Mouse (Mus musculus): ENCODE measurements at regions not wholly inside any gene's neighbourhood (a gene's known extent, or its start where the extent isn't known, plus 50 kb on each side); places are given as distances from the start of the nearest gene placed in this dataset.
A peak's percentile ranks its signal among the peaks of the same experiment; 100 is the strongest.
"Not testable (repeated sequence)": the region's sequence is repeated elsewhere in the genome, so short reads cannot be mapped to it uniquely, and the experiment has no call there.

GRCm38 (mm10) chr9:41886456-41886855, 237.6 kb downstream of the Sorl1 start:
- not testable (repeated sequence) for H3K9ac ChIP-seq (replicated peaks); ATAC-seq (ENCODE audit: low FRiP score, low read depth); H3K27me3 ChIP-seq; H3K36me3 ChIP-seq; H3K9me3 ChIP-seq; H3K4me3 ChIP-seq; H3K4me2 ChIP-seq (replicated peaks); H3K27ac ChIP-seq (replicated peaks)
- 91% methylated on average over 13 of the region's 13 CpGs for WGBS
- H3K4me1 ChIP-seq, result peaks cover 23% of the 10 kb centered on the region

- Histone ChIP-seq H3K27ac (replicated peaks) (no peak overlapping the region), H3K36me3 (no peaks in the 10 kb centered on the region), H3K9me3 (no peaks in the 10 kb centered on the region), H3K4me2 (replicated peaks) (no peak overlapping the region), H3K27me3 (no peaks in the 10 kb centered on the region), H3K4me1 (peaks cover 10% of the 10 kb centered on the region), H3K9ac (replicated peaks) (no peak overlapping the region), H3K4me3 (no peak overlapping the region)
- WGBS, result 96% methylated on average over 3 of the region's 3 CpGs
- no peak for ATAC-seq (ENCODE audit: low FRiP score, low read depth)
These were observed 243.6 kb downstream of the Sorl1 start for GRCm38 (mm10) chr9:41880457-41880856.

GRCm38 (mm10) chr9:41879080-41879479, 245.0 kb downstream of the Sorl1 start:
- Histone ChIP-seq H3K4me3 (no peak overlapping the region), H3K27ac (replicated peaks) (no peak overlapping the region), H3K4me2 (replicated peaks) (no peak overlapping the region), H3K36me3 (no peaks in the 10 kb centered on the region), H3K9me3 (no peaks in the 10 kb centered on the region), H3K9ac (replicated peaks) (no peak overlapping the region), H3K27me3 (no peaks in the 10 kb centered on the region), H3K4me1 (peaks cover 10% of the 10 kb centered on the region)
- ATAC-seq (ENCODE audit: low FRiP score, low read depth), result no peak
- 89% methylated on average over 1 of the region's 1 CpGs for WGBS

GRCm38 (mm10) chr9:41861136-41861535, 263.0 kb downstream of the Sorl1 start:
- Histone ChIP-seq H3K27ac (replicated peaks) (peak overlapping the region; percentile 73), H3K4me3 (no peak overlapping the region), H3K4me1 (peaks cover 29% of the 10 kb centered on the region), H3K9ac (replicated peaks) (peak overlapping the region; percentile 25; the same call in 1 of the 2 replicates), H3K36me3 (no peaks in the 10 kb centered on the region), H3K27me3 (no peaks in the 10 kb centered on the region), H3K4me2 (replicated peaks) (peak overlapping the region; percentile 25), H3K9me3 (no peaks in the 10 kb centered on the region)
- 59% methylated on average over 5 of the region's 5 CpGs for WGBS
- no peak for ATAC-seq (ENCODE audit: low FRiP score, low read depth)

- peak overlapping the region; percentile 25 for H3K4me2 ChIP-seq (replicated peaks)
- peaks cover 29% of the 10 kb centered on the region for H3K4me1 ChIP-seq
- H3K9ac ChIP-seq (replicated peaks), result peak overlapping the region; percentile 25; the same call in 1 of the 2 replicates
- H3K27me3 ChIP-seq, result no peaks in the 10 kb centered on the region
- no peak overlapping the region for H3K4me3 ChIP-seq
- no peaks in the 10 kb centered on the region for H3K36me3 ChIP-seq
- peak overlapping the region; percentile 73 for H3K27ac ChIP-seq (replicated peaks)
- H3K9me3 ChIP-seq, result no peaks in the 10 kb centered on the region
- WGBS, result 28% methylated on average over 4 of the region's 4 CpGs
- peak; percentile 74 for ATAC-seq (ENCODE audit: low FRiP score, low read depth)
These were observed 263.4 kb downstream of the Sorl1 start for GRCm38 (mm10) chr9:41860681-41861080.

DNA sequence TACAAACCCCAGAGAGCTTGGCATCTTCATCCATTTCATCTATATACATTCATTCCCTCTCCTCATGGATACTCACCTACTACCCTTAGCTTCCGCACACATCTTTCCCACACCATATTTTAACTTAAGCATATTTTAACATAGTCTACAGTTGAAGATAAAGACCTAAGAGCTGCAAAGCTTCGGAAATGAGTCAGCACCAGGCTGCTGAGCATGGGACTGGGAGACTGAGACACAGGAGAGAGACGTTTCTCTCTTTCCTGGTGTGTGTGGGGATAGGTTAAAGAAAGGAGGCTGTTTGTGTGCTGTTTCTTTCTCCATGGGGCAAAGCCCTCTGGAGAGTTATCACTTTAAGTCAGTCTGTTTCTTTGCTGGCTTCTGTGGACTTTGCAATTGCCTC, 264.3 kb downstream of the Sorl1 start:
- Histone ChIP-seq H3K27ac (replicated peaks) (peak overlapping the region; percentile 73; the same call in 1 of the 2 replicates), H3K4me1 (peaks cover 29% of the 10 kb centered on the region), H3K27me3 (no peaks in the 10 kb centered on the region), H3K4me2 (replicated peaks) (no peak overlapping the region), H3K36me3 (no peaks in the 10 kb centered on the region), H3K4me3 (no peak overlapping the region), H3K9me3 (no peaks in the 10 kb centered on the region), H3K9ac (replicated peaks) (no peak overlapping the region)
- 81% methylated on average over 3 of the region's 3 CpGs for WGBS
- no peak for ATAC-seq (ENCODE audit: low FRiP score, low read depth)

- Histone ChIP-seq H3K4me3 (no peak overlapping the region), H3K27ac (replicated peaks) (no peak overlapping the region), H3K9me3 (no peaks in the 10 kb centered on the region), H3K4me2 (replicated peaks) (no peak overlapping the region), H3K4me1 (no peaks in the 10 kb centered on the region), H3K9ac (replicated peaks) (no peak overlapping the region), H3K36me3 (no peaks in the 10 kb centered on the region), H3K27me3 (no peaks in the 10 kb centered on the region)
- 83% methylated on average over 1 of the region's 1 CpGs for WGBS
- ATAC-seq (ENCODE audit: low FRiP score, low read depth), result no peak
These were observed 272.0 kb downstream of the Sorl1 start for GRCm38 (mm10) chr9:41852099-41852498.

DNA sequence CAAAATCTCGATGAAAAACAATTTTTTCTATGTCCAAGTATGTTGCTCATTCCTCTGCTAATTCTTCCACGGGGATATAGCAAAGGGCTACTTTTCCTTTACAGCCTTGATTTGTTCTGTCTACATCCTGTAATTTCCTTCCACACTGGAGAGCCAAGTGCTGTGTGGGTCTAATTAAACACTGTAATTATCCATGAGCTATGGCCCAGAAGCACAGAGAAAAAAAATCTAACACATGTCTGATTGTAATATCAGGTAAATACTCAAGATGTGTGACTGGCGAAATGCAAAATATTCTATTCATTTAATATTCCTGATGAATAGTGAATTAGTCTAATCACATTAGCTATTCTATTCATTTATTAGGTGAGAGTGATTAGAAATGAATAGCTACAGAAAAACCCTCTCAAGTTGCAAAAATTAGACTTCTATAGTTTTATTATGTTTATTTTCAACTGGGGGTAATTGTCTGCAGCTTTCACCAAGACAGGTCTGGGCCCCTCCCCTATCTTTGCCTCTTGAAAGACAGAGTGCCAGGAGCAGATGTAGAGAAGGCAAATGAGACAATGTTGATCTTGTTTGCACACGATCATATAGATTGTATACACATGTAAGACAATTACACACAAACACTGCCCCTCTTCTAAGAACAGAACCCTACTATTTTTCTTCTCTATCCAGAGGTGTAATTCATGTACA, 274.3 kb downstream of the Sorl1 start:
- 82% methylated on average over 4 of the region's 4 CpGs for WGBS
- Histone ChIP-seq H3K27me3 (no peaks in the 10 kb centered on the region), H3K36me3 (no peaks in the 10 kb centered on the region), H3K9me3 (no peaks in the 10 kb centered on the region), H3K4me1 (no peaks in the 10 kb centered on the region), H3K9ac (replicated peaks) (no peak overlapping the region), H3K4me2 (replicated peaks) (no peak overlapping the region), H3K4me3 (no peak overlapping the region), H3K27ac (replicated peaks) (no peak overlapping the region)
- ATAC-seq (ENCODE audit: low FRiP score, low read depth), result no peak

DNA sequence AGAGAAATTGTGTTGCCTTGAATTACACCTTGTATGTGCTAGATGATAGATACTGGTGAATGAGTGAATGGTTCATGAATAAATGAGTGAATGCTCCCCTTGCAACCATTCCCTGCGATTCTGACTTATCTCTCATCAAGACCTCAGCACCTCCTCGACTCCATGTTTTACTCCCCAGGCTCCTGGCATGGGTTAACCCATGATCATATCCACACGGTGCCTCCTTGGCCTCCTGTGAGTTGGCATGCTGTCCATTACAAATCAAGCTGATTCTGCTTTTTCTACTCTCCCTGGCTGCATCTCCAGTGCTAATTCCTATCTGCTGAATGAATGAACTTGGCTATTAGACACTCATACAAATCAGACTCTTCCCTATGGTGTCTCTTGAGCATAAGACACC, 279.5 kb downstream of the Sorl1 start:
- Histone ChIP-seq H3K27ac (replicated peaks) (no peak overlapping the region), H3K9me3 (no peaks in the 10 kb centered on the region), H3K36me3 (no peaks in the 10 kb centered on the region), H3K27me3 (no peaks in the 10 kb centered on the region), H3K4me2 (replicated peaks) (no peak overlapping the region), H3K9ac (replicated peaks) (no peak overlapping the region), H3K4me1 (no peaks in the 10 kb centered on the region), H3K4me3 (no peak overlapping the region)
- 88% methylated on average over 3 of the region's 3 CpGs for WGBS
- ATAC-seq (ENCODE audit: low FRiP score, low read depth), result no peak

- Histone ChIP-seq H3K27ac (replicated peaks) (peak overlapping the region; percentile 42; the same call in 1 of the 2 replicates), H3K4me3 (no peak overlapping the region), H3K36me3 (no peaks in the 10 kb centered on the region), H3K4me2 (replicated peaks) (no peak overlapping the region), H3K4me1 (peaks cover 11% of the 10 kb centered on the region), H3K9me3 (peaks cover 5% of the 10 kb centered on the region; the same call in 1 of the 2 replicates), H3K27me3 (no peaks in the 10 kb centered on the region), H3K9ac (replicated peaks) (no peak overlapping the region)
- peak; percentile 58; the same call in 1 of the 2 replicates for ATAC-seq (ENCODE audit: low FRiP score, low read depth)
- WGBS, result 61% methylated on average over 11 of the region's 11 CpGs
These were observed 289.4 kb downstream of the Sorl1 start for GRCm38 (mm10) chr9:41834487-41835404.

DNA sequence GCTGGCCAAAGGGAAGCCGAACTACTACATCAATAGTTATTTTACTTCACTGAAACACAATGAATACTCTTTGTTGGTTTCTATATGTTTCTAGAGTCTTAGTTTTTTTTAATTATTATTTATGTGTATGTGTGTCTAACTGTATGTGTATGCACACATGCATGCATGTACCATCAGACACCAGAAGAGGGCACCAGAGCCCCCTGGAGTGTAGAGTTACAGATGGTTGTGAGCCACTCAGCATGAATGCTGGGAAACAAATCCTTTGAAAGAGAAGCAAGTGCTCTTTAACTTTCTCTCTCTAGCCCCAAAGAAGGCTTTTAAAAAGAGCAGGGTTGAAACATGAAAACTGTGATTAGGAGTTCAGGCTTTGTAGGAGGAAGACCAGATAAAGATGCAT, 290.7 kb downstream of the Sorl1 start:
- 100% methylated on average over 1 of the region's 1 CpGs for WGBS
- no peak for ATAC-seq (ENCODE audit: low FRiP score, low read depth)
- Histone ChIP-seq H3K36me3 (no peaks in the 10 kb centered on the region), H3K4me2 (replicated peaks) (no peak overlapping the region), H3K9me3 (peaks cover 5% of the 10 kb centered on the region; the same call in 1 of the 2 replicates), H3K4me1 (peaks cover 11% of the 10 kb centered on the region), H3K9ac (replicated peaks) (no peak overlapping the region), H3K4me3 (no peak overlapping the region), H3K27me3 (no peaks in the 10 kb centered on the region), H3K27ac (replicated peaks) (no peak overlapping the region)

GRCm38 (mm10) chr9:41827356-41827755, 296.7 kb downstream of the Sorl1 start:
- H3K27me3 ChIP-seq, result no peaks in the 10 kb centered on the region
- no peak overlapping the region for H3K4me2 ChIP-seq (replicated peaks)
- H3K4me1 ChIP-seq, result 0 out of 2 replicates have a peak, but pooled peaks cover 3% of the 10 kb centered on the region
- no peak for ATAC-seq (ENCODE audit: low FRiP score, low read depth)
- H3K27ac ChIP-seq (replicated peaks), result no peak overlapping the region
- no peak overlapping the region for H3K4me3 ChIP-seq
- no peaks in the 10 kb centered on the region for H3K9me3 ChIP-seq
- H3K9ac ChIP-seq (replicated peaks), result no peak overlapping the region
- 79% methylated on average over 4 of the region's 4 CpGs for WGBS
- no peaks in the 10 kb centered on the region for H3K36me3 ChIP-seq
